Mouse (Mus musculus) thymus, adult 2 months (tissue): ENCODE data around the gene Sipa1l1.

Experiments
- CTCF ChIP-seq: fragments of 200-500 bp; IDR thresholded peaks from 2 replicates; pipeline ENCODE4 v1.5.1; 2012; ENCODE audit warnings: mild to moderate bottlenecking, control low read depth, low read length, moderate library complexity, borderline replicate concordance; ENCODE audit not compliant: control insufficient read depth, poor library complexity, insufficient read depth; ENCODE audit errors: extremely low read depth
- POLR2A ChIP-seq: fragments of 200-500 bp; IDR thresholded peaks from 2 replicates; pipeline ENCODE4 v1.6.1; 2012; ENCODE audit warnings: mild to moderate bottlenecking, low read length, control low read depth, moderate library complexity; ENCODE audit not compliant: control insufficient read depth, poor library complexity, insufficient read depth; ENCODE audit errors: extremely low read depth

- no peak for TF ChIP-seq CTCF
- TF ChIP-seq POLR2A: no peak
Measured at GRCm38 (mm10) chr12:82224848-82225247, 55.7 kb downstream of the Sipa1l1 start.
